Mouse (Mus musculus): ENCODE results near the gene Lrrc8e.

DNA sequence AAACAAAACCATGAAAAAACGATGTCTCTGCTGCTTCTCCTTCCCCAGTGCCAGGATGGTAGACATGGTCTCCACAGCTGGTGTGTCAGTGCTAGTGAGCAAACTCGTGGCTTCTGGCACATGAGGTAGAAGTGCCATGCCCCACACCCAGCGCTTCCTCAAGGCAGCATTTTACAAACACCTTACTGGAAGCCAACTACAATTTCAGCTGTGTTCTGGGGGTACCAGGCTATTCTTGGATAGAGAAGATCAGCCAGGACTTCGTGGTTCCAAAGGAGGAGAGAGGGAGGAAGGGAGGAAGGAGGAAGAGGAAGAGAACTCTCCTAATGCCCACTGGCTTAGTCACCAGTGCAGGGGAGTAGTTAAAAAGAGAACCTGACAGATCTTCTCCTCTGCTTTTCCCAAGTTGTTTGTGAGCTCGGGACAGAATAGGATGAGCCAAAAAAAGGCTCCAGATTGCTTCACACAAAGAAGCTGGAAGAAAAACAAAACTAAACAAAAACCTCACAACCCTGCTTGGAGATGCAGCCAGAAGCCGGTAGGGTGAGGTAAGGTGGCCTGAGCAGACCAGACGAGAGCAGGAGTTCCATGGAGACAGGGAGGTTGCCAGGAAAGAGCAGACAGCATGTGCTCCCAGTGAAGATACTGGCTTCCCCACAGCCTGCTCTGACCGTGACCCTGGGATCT, 36.6 kb downstream of the Lrrc8e start:
- TF ChIP-seq CTCF (IDR thresholded peaks at IDR 0.05; ENCODE audit: borderline replicate concordance, insufficient read depth, low read depth, low read length), result no peak
- TF ChIP-seq POLR2A (IDR thresholded peaks at IDR 0.05; ENCODE audit: borderline replicate concordance, insufficient read depth, low read length), result no peak
